Mouse (Mus musculus): ENCODE data around the gene Dnm1l. TPM values are rescaled to one million over a fixed set of nuclear protein-coding genes. Genes with fewer than 3 reads are reported as not detected.

Dnm1l gene
- polyA plus RNA-seq, 1 experiment, result 221 TPM

- no peaks in the 10 kb centered on the region for H3K4me1 ChIP-seq (ENCODE audit: control insufficient read depth, insufficient read depth, low read length)
- peaks cover 2% of the 10 kb centered on the region; the same call in 1 of the 2 replicates for H3K36me3 ChIP-seq (ENCODE audit: control insufficient read depth, insufficient read depth, low read length, poor library complexity, severe bottlenecking)
- no peaks in the 10 kb centered on the region for H3K27me3 ChIP-seq (ENCODE audit: control insufficient read depth, insufficient read depth, low read length, poor library complexity, severe bottlenecking)
- H3K9me3 ChIP-seq (replicated peaks; ENCODE audit: control insufficient read depth, insufficient read depth, low read length, poor library complexity, severe bottlenecking), result no peaks in the 10 kb centered on the region
- no peak overlapping the region for H3K4me3 ChIP-seq (ENCODE audit: low read depth, low read length)
- no peak overlapping the region for H3K27ac ChIP-seq (ENCODE audit: insufficient read depth, low read length)
- H3K9ac ChIP-seq (ENCODE audit: low read depth, poor library complexity, severe bottlenecking), result no peak overlapping the region
- no peak for TF ChIP-seq EP300 (IDR thresholded peaks at IDR 0.05; ENCODE audit: insufficient read depth, low read depth, low read length)
- TF ChIP-seq CTCF (IDR thresholded peaks at IDR 0.05; ENCODE audit: low read depth, low read length), result no peak
- no peak for TF ChIP-seq POLR2A (IDR thresholded peaks at IDR 0.05; ENCODE audit: insufficient read depth, low read length)
These were observed 85.8 kb downstream of the Dnm1l start for GRCm38 (mm10) chr16:16272978-16273377.

GRCm38 (mm10) chr16:16262436-16262835 is 96.3 kb downstream of the Dnm1l start:
- Histone ChIP-seq H3K27me3 (ENCODE audit: control insufficient read depth, insufficient read depth, low read length, poor library complexity, severe bottlenecking) (no peaks in the 10 kb centered on the region), H3K27ac (ENCODE audit: insufficient read depth, low read length) (no peak overlapping the region), H3K9ac (ENCODE audit: low read depth, poor library complexity, severe bottlenecking) (no peak overlapping the region), H3K36me3 (ENCODE audit: control insufficient read depth, insufficient read depth, low read length, poor library complexity, severe bottlenecking) (peaks cover 5% of the 10 kb centered on the region; the same call in 1 of the 2 replicates), H3K9me3 (replicated peaks; ENCODE audit: control insufficient read depth, insufficient read depth, low read length, poor library complexity, severe bottlenecking) (no peaks in the 10 kb centered on the region), H3K4me3 (ENCODE audit: low read depth, low read length) (no peak overlapping the region), H3K4me1 (ENCODE audit: control insufficient read depth, insufficient read depth, low read length) (no peaks in the 10 kb centered on the region)
- no peak for TF ChIP-seq CTCF (IDR thresholded peaks at IDR 0.05; ENCODE audit: low read depth, low read length)
- TF ChIP-seq EP300 (IDR thresholded peaks at IDR 0.05; ENCODE audit: insufficient read depth, low read depth, low read length), result no peak
- no peak for TF ChIP-seq POLR2A (IDR thresholded peaks at IDR 0.05; ENCODE audit: insufficient read depth, low read length)

Other genes with a start within 250 kb of the Dnm1l start
- 55.2 and 61.1 TPM in 2 replicates for gene Pkp2, start 145.6 kb downstream of the Dnm1l start, polyA plus RNA-seq (2011; ENCODE audit: insufficient read depth, insufficient read length, low read depth, missing spikeins)
- gene Yars2, start 56.0 kb downstream of the Dnm1l start, polyA plus RNA-seq (2011; ENCODE audit: insufficient read depth, insufficient read length, low read depth, missing spikeins), result 31.8 and 36.6 TPM in 2 replicates
- gene Fgd4, start 241.6 kb upstream of the Dnm1l start, polyA plus RNA-seq (2011; ENCODE audit: insufficient read depth, insufficient read length, low read depth, missing spikeins), result 15.7 and 16.6 TPM in 2 replicates